Mouse (Mus musculus): ENCODE results near the gene Crip1. TPM values are rescaled to one million over a fixed set of nuclear protein-coding genes. Genes with fewer than 3 reads are reported as not detected.

Crip1 gene
- polyA plus RNA-seq, 1 experiment, result 3.3 TPM

DNA sequence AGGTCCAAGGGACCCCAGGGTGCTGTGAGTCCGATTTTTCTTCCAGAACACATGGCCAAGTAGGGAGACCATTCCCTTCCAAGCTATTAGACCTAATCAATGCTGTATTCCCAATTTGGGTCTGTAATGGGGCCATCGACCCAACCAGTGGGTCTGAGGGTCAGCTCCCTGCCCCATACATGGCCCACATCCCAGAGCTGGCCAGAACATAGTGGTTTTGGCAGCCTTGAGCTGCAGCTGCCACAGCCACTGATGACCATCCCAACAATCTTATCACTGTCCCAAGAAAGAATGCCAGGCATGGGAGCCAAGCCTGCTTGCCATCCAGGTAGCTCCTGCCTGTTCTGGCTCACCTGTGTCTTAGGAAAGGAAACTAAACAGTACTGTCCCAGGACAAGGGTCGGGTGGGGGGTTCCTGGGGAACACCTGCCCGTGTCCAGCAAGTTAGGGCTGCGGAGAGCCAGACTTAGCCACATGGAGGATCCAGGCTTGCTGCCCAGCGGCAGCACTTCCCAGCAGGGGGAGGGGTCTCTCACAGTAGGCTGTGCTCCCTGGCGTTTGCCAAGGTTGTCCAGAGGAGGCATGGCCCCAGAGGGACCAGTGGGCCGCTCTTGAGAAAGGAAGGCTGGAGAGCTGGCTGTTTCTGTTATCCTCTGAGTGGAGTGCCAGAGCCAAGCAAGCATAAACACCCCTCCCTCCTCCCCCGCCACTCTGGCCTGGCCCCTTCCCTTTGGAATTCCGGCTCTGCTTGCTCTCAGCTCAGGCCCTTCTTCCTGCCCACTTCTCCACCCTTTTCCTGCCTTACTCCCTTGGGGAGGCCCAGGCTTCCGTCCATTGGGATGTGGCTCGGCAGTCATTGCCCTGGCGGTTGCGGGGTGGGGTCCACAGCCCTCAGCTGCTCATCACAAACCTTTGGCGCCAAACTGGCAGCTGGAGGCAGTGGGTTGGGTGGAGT is 3.8 kb upstream of the Crip1 start:
- peaks cover 63% of the 10 kb centered on the region for H3K27me3 ChIP-seq (ENCODE audit: control insufficient read depth)
- H3K4me3 ChIP-seq (replicated peaks), result peak overlapping the region; percentile 16
- no peaks in the 10 kb centered on the region for H3K9me3 ChIP-seq (ENCODE audit: control insufficient read depth, low read length)
- peaks cover 39% of the 10 kb centered on the region for H3K36me3 ChIP-seq (ENCODE audit: control insufficient read depth)
- TF ChIP-seq GATA1 (IDR thresholded peaks at IDR 0.05; ENCODE audit: low read length) (no peak), TAL1 (IDR thresholded peaks at IDR 0.05; ENCODE audit: low read length) (no peak)
- peaks cover 79% of the 10 kb centered on the region for H3K4me1 ChIP-seq (ENCODE audit: control insufficient read depth)

GRCm38 (mm10) chr12:113143164-113143563 is 3.0 kb upstream of the Crip1 start:
- Histone ChIP-seq H3K4me3 (replicated peaks) (no peak overlapping the region), H3K27me3 (ENCODE audit: control insufficient read depth) (peaks cover 70% of the 10 kb centered on the region), H3K36me3 (ENCODE audit: control insufficient read depth) (peaks cover 30% of the 10 kb centered on the region), H3K4me1 (ENCODE audit: control insufficient read depth) (peaks cover 81% of the 10 kb centered on the region), H3K9me3 (ENCODE audit: control insufficient read depth, low read length) (no peaks in the 10 kb centered on the region)
- no peak for TF ChIP-seq TAL1 (IDR thresholded peaks at IDR 0.05; ENCODE audit: low read length)
- TF ChIP-seq GATA1 (IDR thresholded peaks at IDR 0.05; ENCODE audit: low read length), result no peak

- Histone ChIP-seq H3K4me3 (replicated peaks) (no peak overlapping the region), H3K9me3 (ENCODE audit: control insufficient read depth, low read length) (no peaks in the 10 kb centered on the region), H3K36me3 (ENCODE audit: control insufficient read depth) (peaks cover 24% of the 10 kb centered on the region), H3K4me1 (ENCODE audit: control insufficient read depth) (peaks cover 85% of the 10 kb centered on the region), H3K27me3 (ENCODE audit: control insufficient read depth) (peaks cover 78% of the 10 kb centered on the region)
- no peak for TF ChIP-seq GATA1 (IDR thresholded peaks at IDR 0.05; ENCODE audit: low read length)
- TF ChIP-seq TAL1 (IDR thresholded peaks at IDR 0.05; ENCODE audit: low read length), result no peak
Measured at GRCm38 (mm10) chr12:113144001-113144756, 1.9 kb upstream of the Crip1 start.

GRCm38 (mm10) chr12:113144886-113145285 is 1.2 kb upstream of the Crip1 start:
- TF ChIP-seq GATA1 (IDR thresholded peaks at IDR 0.05; ENCODE audit: low read length) (no peak), TAL1 (IDR thresholded peaks at IDR 0.05; ENCODE audit: low read length) (no peak)
- Histone ChIP-seq H3K4me1 (ENCODE audit: control insufficient read depth) (peaks cover 81% of the 10 kb centered on the region), H3K36me3 (ENCODE audit: control insufficient read depth) (peaks cover 24% of the 10 kb centered on the region), H3K4me3 (replicated peaks) (no peak overlapping the region), H3K27me3 (ENCODE audit: control insufficient read depth) (peaks cover 80% of the 10 kb centered on the region), H3K9me3 (ENCODE audit: control insufficient read depth, low read length) (no peaks in the 10 kb centered on the region)

- H3K4me3 ChIP-seq (replicated peaks), result no peak overlapping the region
- H3K4me1 ChIP-seq (ENCODE audit: control insufficient read depth), result peaks cover 79% of the 10 kb centered on the region
- no peaks in the 10 kb centered on the region for H3K9me3 ChIP-seq (ENCODE audit: control insufficient read depth, low read length)
- no peak for TF ChIP-seq TAL1 (IDR thresholded peaks at IDR 0.05; ENCODE audit: low read length)
- no peak for TF ChIP-seq GATA1 (IDR thresholded peaks at IDR 0.05; ENCODE audit: low read length)
- peaks cover 24% of the 10 kb centered on the region for H3K36me3 ChIP-seq (ENCODE audit: control insufficient read depth)
- peaks cover 80% of the 10 kb centered on the region for H3K27me3 ChIP-seq (ENCODE audit: control insufficient read depth)
Measured at GRCm38 (mm10) chr12:113145591-113145990, 525 bp upstream of the Crip1 start.

GRCm38 (mm10) chr12:113147481-113147880 is 1.4 kb downstream of the Crip1 start:
- Histone ChIP-seq H3K9me3 (ENCODE audit: control insufficient read depth, low read length) (no peaks in the 10 kb centered on the region), H3K27me3 (ENCODE audit: control insufficient read depth) (peaks cover 80% of the 10 kb centered on the region), H3K36me3 (ENCODE audit: control insufficient read depth) (peaks cover 24% of the 10 kb centered on the region), H3K4me1 (ENCODE audit: control insufficient read depth) (peaks cover 79% of the 10 kb centered on the region), H3K4me3 (replicated peaks) (no peak overlapping the region)
- TF ChIP-seq TAL1 (IDR thresholded peaks at IDR 0.05; ENCODE audit: low read length) (no peak), GATA1 (IDR thresholded peaks at IDR 0.05; ENCODE audit: low read length) (no peak)

GRCm38 (mm10) chr12:113148381-113149035 is 2.4 kb downstream of the Crip1 start:
- Histone ChIP-seq H3K27me3 (ENCODE audit: control insufficient read depth) (peaks cover 79% of the 10 kb centered on the region), H3K4me3 (replicated peaks) (no peak overlapping the region), H3K36me3 (ENCODE audit: control insufficient read depth) (peaks cover 22% of the 10 kb centered on the region), H3K9me3 (ENCODE audit: control insufficient read depth, low read length) (no peaks in the 10 kb centered on the region), H3K4me1 (ENCODE audit: control insufficient read depth) (peaks cover 76% of the 10 kb centered on the region)
- no peak for TF ChIP-seq GATA1 (IDR thresholded peaks at IDR 0.05; ENCODE audit: low read length)

- Histone ChIP-seq H3K36me3 (ENCODE audit: control insufficient read depth) (peaks cover 14% of the 10 kb centered on the region), H3K27me3 (ENCODE audit: control insufficient read depth) (peaks cover 76% of the 10 kb centered on the region), H3K4me3 (replicated peaks) (no peak overlapping the region), H3K4me1 (ENCODE audit: control insufficient read depth) (peaks cover 70% of the 10 kb centered on the region), H3K9me3 (ENCODE audit: control insufficient read depth, low read length) (no peaks in the 10 kb centered on the region)
- TF ChIP-seq GATA1 (IDR thresholded peaks at IDR 0.05; ENCODE audit: low read length) (no peak), TAL1 (IDR thresholded peaks at IDR 0.05; ENCODE audit: low read length) (no peak)
Measured at GRCm38 (mm10) chr12:113149341-113149740, 3.2 kb downstream of the Crip1 start.

All from erythroblast, embryonic 14.5 days (primary cell).